Mouse (Mus musculus): ENCODE data around the gene Crebrf. TPM values are rescaled to one million over a fixed set of nuclear protein-coding genes. Genes with fewer than 3 reads are reported as not detected.

Crebrf gene
- 9.7 and 11.0 TPM in 2 replicates for polyA plus RNA-seq (2015; fragmentation: Nextera tagmentation; extraction: Ambion mirVana)

GRCm38 (mm10) chr17:26715271-26715758, at the start of gene Crebrf:
Gene Crebrf (plus strand): TSS chr17:26715650.
- H3K4me2 ChIP-seq (ENCODE audit: low read length) = peak within 1 kb of the TSS; percentile 77
- H3K9ac ChIP-seq (ENCODE audit: low read depth, low read length) = peak within 1 kb of the TSS; percentile 78
- H3K4me3 ChIP-seq (ENCODE audit: low read depth, low read length) = peak within 1 kb of the TSS; percentile 94
- no peaks in the 10 kb centered on the region for H3K36me3 ChIP-seq (ENCODE audit: control insufficient read depth, insufficient read depth, low read length)
- no peaks in the 10 kb centered on the region for H3K9me3 ChIP-seq (replicated peaks; ENCODE audit: control insufficient read depth, low read length, poor library complexity, severe bottlenecking)
- peak; percentile 84 for ATAC-seq
- no peaks in the 10 kb centered on the region for H3K27me3 ChIP-seq (ENCODE audit: control insufficient read depth, insufficient read depth, low read depth, low read length)
- peak within 1 kb of the TSS; percentile 88 for H3K27ac ChIP-seq (ENCODE audit: low read length)
- WGBS = under 1% methylated on average over 41 of the region's 41 CpGs
- H3K4me1 ChIP-seq (ENCODE audit: control insufficient read depth, insufficient read depth, low read length) = peaks cover 8% of the 10 kb centered on the region

GRCm38 (mm10) chr17:26671268-26671667, 44.2 kb upstream of the Crebrf start:
- H3K4me3 ChIP-seq (ENCODE audit: low read depth, low read length) = no peak overlapping the region
- no peak overlapping the region for H3K4me2 ChIP-seq (ENCODE audit: low read length)
- no peak overlapping the region for H3K27ac ChIP-seq (ENCODE audit: low read length)
- WGBS = 52% methylated on average over 4 of the region's 4 CpGs
- H3K9me3 ChIP-seq (replicated peaks; ENCODE audit: control insufficient read depth, low read length, poor library complexity, severe bottlenecking) = no peaks in the 10 kb centered on the region
- ATAC-seq = no peak
- H3K27me3 ChIP-seq (ENCODE audit: control insufficient read depth, insufficient read depth, low read depth, low read length) = peaks cover 8% of the 10 kb centered on the region
- H3K9ac ChIP-seq (ENCODE audit: low read depth, low read length) = no peak overlapping the region
- H3K36me3 ChIP-seq (ENCODE audit: control insufficient read depth, insufficient read depth, low read length) = no peaks in the 10 kb centered on the region
- no peaks in the 10 kb centered on the region for H3K4me1 ChIP-seq (ENCODE audit: control insufficient read depth, insufficient read depth, low read length)

GRCm38 (mm10) chr17:26675845-26676244, 39.6 kb upstream of the Crebrf start:
- peak overlapping the region; percentile 91 for H3K27ac ChIP-seq (ENCODE audit: low read length)
- peaks cover 8% of the 10 kb centered on the region for H3K27me3 ChIP-seq (ENCODE audit: control insufficient read depth, insufficient read depth, low read depth, low read length)
- no peaks in the 10 kb centered on the region for H3K9me3 ChIP-seq (replicated peaks; ENCODE audit: control insufficient read depth, low read length, poor library complexity, severe bottlenecking)
- peak overlapping the region; percentile 87 for H3K4me2 ChIP-seq (ENCODE audit: low read length)
- peaks cover 22% of the 10 kb centered on the region for H3K4me1 ChIP-seq (ENCODE audit: control insufficient read depth, insufficient read depth, low read length)
- ATAC-seq = peak; percentile 71
- peak overlapping the region; percentile 87 for H3K9ac ChIP-seq (ENCODE audit: low read depth, low read length)
- 18% methylated on average over 7 of the region's 7 CpGs for WGBS
- peak overlapping the region; percentile 84 for H3K4me3 ChIP-seq (ENCODE audit: low read depth, low read length)
- H3K36me3 ChIP-seq (ENCODE audit: control insufficient read depth, insufficient read depth, low read length) = no peaks in the 10 kb centered on the region

- Histone ChIP-seq H3K27me3 (ENCODE audit: control insufficient read depth, insufficient read depth, low read depth, low read length) (peaks cover 8% of the 10 kb centered on the region), H3K9ac (ENCODE audit: low read depth, low read length) (peak overlapping the region; percentile 87), H3K27ac (ENCODE audit: low read length) (peak overlapping the region; percentile 91), H3K36me3 (ENCODE audit: control insufficient read depth, insufficient read depth, low read length) (no peaks in the 10 kb centered on the region), H3K4me1 (ENCODE audit: control insufficient read depth, insufficient read depth, low read length) (peaks cover 22% of the 10 kb centered on the region), H3K9me3 (replicated peaks; ENCODE audit: control insufficient read depth, low read length, poor library complexity, severe bottlenecking) (no peaks in the 10 kb centered on the region), H3K4me3 (ENCODE audit: low read depth, low read length) (peak overlapping the region; percentile 84), H3K4me2 (ENCODE audit: low read length) (peak overlapping the region; percentile 87)
- peak; percentile 94 for ATAC-seq
- under 1% methylated on average over 30 of the region's 30 CpGs for WGBS
Observed at GRCm38 (mm10) chr17:26676252-26676615, 39.2 kb upstream of the Crebrf start.

GRCm38 (mm10) chr17:26676616-26677376, 38.7 kb upstream of the Crebrf start:
- H3K27ac ChIP-seq (ENCODE audit: low read length) = peak overlapping the region; percentile 91
- H3K9me3 ChIP-seq (replicated peaks; ENCODE audit: control insufficient read depth, low read length, poor library complexity, severe bottlenecking) = no peaks in the 10 kb centered on the region
- peaks cover 8% of the 10 kb centered on the region for H3K27me3 ChIP-seq (ENCODE audit: control insufficient read depth, insufficient read depth, low read depth, low read length)
- H3K4me3 ChIP-seq (ENCODE audit: low read depth, low read length) = peak overlapping the region; percentile 84
- peak overlapping the region; percentile 87 for H3K9ac ChIP-seq (ENCODE audit: low read depth, low read length)
- H3K36me3 ChIP-seq (ENCODE audit: control insufficient read depth, insufficient read depth, low read length) = no peaks in the 10 kb centered on the region
- peak; percentile 92 for ATAC-seq
- H3K4me1 ChIP-seq (ENCODE audit: control insufficient read depth, insufficient read depth, low read length) = peaks cover 22% of the 10 kb centered on the region
- WGBS = 4% methylated on average over 26 of the region's 26 CpGs
- H3K4me2 ChIP-seq (ENCODE audit: low read length) = peak overlapping the region; percentile 87

- H3K4me3 ChIP-seq (ENCODE audit: low read depth, low read length) = peak overlapping the region; percentile 10; the same call in 1 of the 2 replicates
- H3K36me3 ChIP-seq (ENCODE audit: control insufficient read depth, insufficient read depth, low read length) = peaks cover under 1% of the 10 kb centered on the region; the same call in 1 of the 2 replicates
- 89% methylated on average over 7 of the region's 7 CpGs for WGBS
- peaks cover 3% of the 10 kb centered on the region for H3K27me3 ChIP-seq (ENCODE audit: control insufficient read depth, insufficient read depth, low read depth, low read length)
- H3K4me1 ChIP-seq (ENCODE audit: control insufficient read depth, insufficient read depth, low read length) = peaks cover 22% of the 10 kb centered on the region
- peak overlapping the region; percentile 87 for H3K4me2 ChIP-seq (ENCODE audit: low read length)
- H3K9ac ChIP-seq (ENCODE audit: low read depth, low read length) = peak overlapping the region; percentile 13; the same call in 1 of the 2 replicates
- H3K27ac ChIP-seq (ENCODE audit: low read length) = no peak overlapping the region
- H3K9me3 ChIP-seq (replicated peaks; ENCODE audit: control insufficient read depth, low read length, poor library complexity, severe bottlenecking) = no peaks in the 10 kb centered on the region
- no peak for ATAC-seq
Observed at GRCm38 (mm10) chr17:26677711-26678637, 37.5 kb upstream of the Crebrf start.

- H3K4me1 ChIP-seq (ENCODE audit: control insufficient read depth, insufficient read depth, low read length) = peaks cover 22% of the 10 kb centered on the region
- H3K9ac ChIP-seq (ENCODE audit: low read depth, low read length) = no peak overlapping the region
- WGBS = 89% methylated on average over 6 of the region's 6 CpGs
- peaks cover 20% of the 10 kb centered on the region for H3K36me3 ChIP-seq (ENCODE audit: control insufficient read depth, insufficient read depth, low read length)
- no peaks in the 10 kb centered on the region for H3K27me3 ChIP-seq (ENCODE audit: control insufficient read depth, insufficient read depth, low read depth, low read length)
- no peak overlapping the region for H3K27ac ChIP-seq (ENCODE audit: low read length)
- no peak overlapping the region for H3K4me2 ChIP-seq (ENCODE audit: low read length)
- no peak overlapping the region for H3K4me3 ChIP-seq (ENCODE audit: low read depth, low read length)
- H3K9me3 ChIP-seq (replicated peaks; ENCODE audit: control insufficient read depth, low read length, poor library complexity, severe bottlenecking) = no peaks in the 10 kb centered on the region
- ATAC-seq = no peak
Observed at GRCm38 (mm10) chr17:26681276-26681675, 34.2 kb upstream of the Crebrf start.

GRCm38 (mm10) chr17:26686334-26687000, 29.0 kb upstream of the Crebrf start:
- peaks cover 20% of the 10 kb centered on the region for H3K36me3 ChIP-seq (ENCODE audit: control insufficient read depth, insufficient read depth, low read length)
- no peak overlapping the region for H3K4me3 ChIP-seq (ENCODE audit: low read depth, low read length)
- no peak overlapping the region for H3K4me2 ChIP-seq (ENCODE audit: low read length)
- H3K4me1 ChIP-seq (ENCODE audit: control insufficient read depth, insufficient read depth, low read length) = peaks cover 10% of the 10 kb centered on the region
- no peaks in the 10 kb centered on the region for H3K9me3 ChIP-seq (replicated peaks; ENCODE audit: control insufficient read depth, low read length, poor library complexity, severe bottlenecking)
- no peak for ATAC-seq
- no peak overlapping the region for H3K27ac ChIP-seq (ENCODE audit: low read length)
- 93% methylated on average over 17 of the region's 17 CpGs for WGBS
- no peak overlapping the region for H3K9ac ChIP-seq (ENCODE audit: low read depth, low read length)
- no peaks in the 10 kb centered on the region for H3K27me3 ChIP-seq (ENCODE audit: control insufficient read depth, insufficient read depth, low read depth, low read length)

Measured in midbrain, embryonic 16.5 days (tissue).